Mouse (Mus musculus) myocyte (in vitro differentiated cells): Measurements from ENCODE around the gene Atg10. TPM values are rescaled to one million over a fixed set of nuclear protein-coding genes. Genes with fewer than 3 reads are reported as not detected.

Experiments
- H3K27me3 ChIP-seq: one replicate; pipeline ENCODE4 v1.6.1; 2011; ENCODE audit not compliant: control insufficient read depth, insufficient read depth, insufficient read length
- H3K36me3 ChIP-seq: one replicate; pipeline ENCODE4 v1.6.1; 2011; ENCODE audit not compliant: control insufficient read depth, insufficient read depth
- H3K4me2 ChIP-seq: one replicate; pipeline ENCODE4 v1.6.1; 2011; ENCODE audit warnings: low read depth, control low read depth
- H3K4me3 ChIP-seq: one replicate; pipeline ENCODE4 v1.5.1; 2011; ENCODE audit warnings: mild to moderate bottlenecking, control low read depth, moderate library complexity
- H3K79me2 ChIP-seq: one replicate; pipeline ENCODE4 v1.6.1; 2011; ENCODE audit not compliant: control insufficient read depth, insufficient read depth
- H3ac ChIP-seq: one replicate; pipeline ENCODE4 v1.6.1; 2011; ENCODE audit not compliant: control insufficient read depth, insufficient read length
- CEBPB ChIP-seq: IDR thresholded peaks from 2 replicates; pipeline ENCODE4 v1.6.1; 2011; ENCODE audit warnings: mild to moderate bottlenecking, moderate library complexity; ENCODE audit not compliant: poor library complexity, insufficient read depth, severe bottlenecking
- E2F4 ChIP-seq: IDR thresholded peaks from one replicate; pipeline ENCODE4 v1.6.1; 2011; ENCODE audit warnings: mild to moderate bottlenecking, control low read depth, moderate library complexity; ENCODE audit not compliant: insufficient read depth
- MAX ChIP-seq: IDR thresholded peaks from one replicate; pipeline ENCODE4 v1.6.1; 2011; ENCODE audit warnings: low read depth, mild to moderate bottlenecking, control low read depth
- MYOD1 ChIP-seq, 3 experiments: IDR thresholded peaks; one replicate each; pipeline ENCODE4 v1.6.1; 2011; ENCODE audit warnings: control low read depth in 2 of 3, low read depth in 2 of 3, mild to moderate bottlenecking in 2 of 3, moderate library complexity in 1 of 3; ENCODE audit not compliant: insufficient read length in 2 of 3, control insufficient read depth in 1 of 3
- MYOG ChIP-seq, 3 experiments: IDR thresholded peaks; one replicate each; pipeline ENCODE4 v1.6.1; 2011; ENCODE audit warnings: control low read depth in 2 of 3, low read depth in 2 of 3, mild to moderate bottlenecking in 2 of 3; ENCODE audit not compliant: insufficient read length in 2 of 3, control insufficient read depth in 1 of 3, insufficient read depth in 1 of 3
- POLR2A ChIP-seq: IDR thresholded peaks from one replicate; pipeline ENCODE4 v1.6.1; 2011; ENCODE audit warnings: low read depth, mild to moderate bottlenecking, control low read depth, moderate library complexity; ENCODE audit not compliant: insufficient read length
- POLR2AphosphoS2 ChIP-seq: IDR thresholded peaks from one replicate; pipeline ENCODE4 v1.6.1; 2011; ENCODE audit warnings: low read depth, control low read depth; ENCODE audit not compliant: insufficient read length
- REST ChIP-seq: IDR thresholded peaks from one replicate; pipeline ENCODE4 v1.6.1; 2011; ENCODE audit warnings: mild to moderate bottlenecking, control low read depth, moderate library complexity; ENCODE audit not compliant: insufficient read depth, insufficient read length
- SRF ChIP-seq: IDR thresholded peaks from one replicate; pipeline ENCODE4 v1.6.1; 2011; ENCODE audit warnings: low read depth; ENCODE audit not compliant: control insufficient read depth, insufficient read length
- TCF12 ChIP-seq: IDR thresholded peaks from one replicate; pipeline ENCODE4 v1.6.1; 2011; ENCODE audit warnings: mild to moderate bottlenecking, control low read depth; ENCODE audit not compliant: poor library complexity, insufficient read depth, severe bottlenecking
- TCF3 ChIP-seq: IDR thresholded peaks from one replicate; pipeline ENCODE4 v1.6.1; 2011; ENCODE audit warnings: low read depth, control low read depth; ENCODE audit not compliant: insufficient read length
- USF1 ChIP-seq: IDR thresholded peaks from one replicate; pipeline ENCODE4 v1.6.1; 2011; ENCODE audit warnings: low read depth, mild to moderate bottlenecking, control low read depth, moderate library complexity
- polyA plus RNA-seq: library from polyadenylated mRNA; unstranded; fragments of >200 nt; fragmentation: generic; extraction: Trizol; gene quantifications from one replicate; pipeline ENCODE4 v1.2.1, GENCODE M21; 2012; ENCODE audit warnings: missing spikeins

Gene Atg10
- polyA plus RNA-seq, 1 experiment: 5.9 TPM

GRCm38 (mm10) chr13:91156949-91157348 is 66.8 kb downstream of the Atg10 start:
- Histone ChIP-seq H3K4me3 (no peak overlapping the region), H3K27me3 (no peaks in the 10 kb centered on the region), H3K79me2 (no peaks in the 10 kb centered on the region), H3ac (no peak overlapping the region), H3K36me3 (no peaks in the 10 kb centered on the region), H3K4me2 (no peak overlapping the region)
- TF ChIP-seq CEBPB (no peak), REST (no peak), TCF3 (no peak)

GRCm38 (mm10) chr13:91156308-91156707 is 67.5 kb downstream of the Atg10 start:
- TF ChIP-seq E2F4: no peak
- TF ChIP-seq TCF12: no peak
- TF ChIP-seq POLR2AphosphoS2: no peak
- TF ChIP-seq MAX: no peak
- no peak for TF ChIP-seq TCF3
- no peak for TF ChIP-seq MYOD1 (IDR thresholded peaks at IDR 0.05; ENCODE audit: control insufficient read depth in 1 of 3, insufficient read length in 2 of 3, low read depth in 2 of 3)
- no peak for TF ChIP-seq MYOG (IDR thresholded peaks at IDR 0.05; ENCODE audit: control insufficient read depth in 1 of 3, insufficient read depth in 1 of 3, insufficient read length in 2 of 3, low read depth in 2 of 3)
- TF ChIP-seq REST: no peak
- TF ChIP-seq SRF: no peak
- TF ChIP-seq POLR2A: no peak
- no peak for TF ChIP-seq CEBPB
- TF ChIP-seq USF1: no peak

GRCm38 (mm10) chr13:91155429-91156207 is 68.2 kb downstream of the Atg10 start:
- no peaks in the 10 kb centered on the region for H3K36me3 ChIP-seq
- H3K4me2 ChIP-seq: no peak overlapping the region
- H3ac ChIP-seq: no peak overlapping the region
- no peaks in the 10 kb centered on the region for H3K79me2 ChIP-seq
- TF ChIP-seq SRF (no peak), E2F4 (no peak), TCF3 (no peak), MAX (no peak), REST (no peak), TCF12 (no peak), POLR2AphosphoS2 (no peak), MYOD1 (IDR thresholded peaks at IDR 0.05; ENCODE audit: control insufficient read depth in 1 of 3, insufficient read length in 2 of 3, low read depth in 2 of 3) (no peak), POLR2A (no peak), MYOG (IDR thresholded peaks at IDR 0.05; ENCODE audit: control insufficient read depth in 1 of 3, insufficient read depth in 1 of 3, insufficient read length in 2 of 3, low read depth in 2 of 3) (no peak), USF1 (no peak), CEBPB (no peak)
- no peak overlapping the region for H3K4me3 ChIP-seq
- H3K27me3 ChIP-seq: no peaks in the 10 kb centered on the region

More at GRCm38 (mm10) chr13:91156308-91156707, 67.5 kb downstream of the Atg10 start:
- Histone ChIP-seq H3ac (no peak overlapping the region), H3K79me2 (no peaks in the 10 kb centered on the region), H3K27me3 (no peaks in the 10 kb centered on the region), H3K4me3 (no peak overlapping the region), H3K4me2 (no peak overlapping the region), H3K36me3 (no peaks in the 10 kb centered on the region)

- no peak overlapping the region for H3ac ChIP-seq
- H3K27me3 ChIP-seq: no peaks in the 10 kb centered on the region
- no peak for TF ChIP-seq E2F4
- no peak for TF ChIP-seq TCF3
- no peak for TF ChIP-seq TCF12
- no peak for TF ChIP-seq POLR2AphosphoS2
- TF ChIP-seq MYOD1 (IDR thresholded peaks at IDR 0.05; ENCODE audit: control insufficient read depth in 1 of 3, insufficient read length in 2 of 3, low read depth in 2 of 3): no peak
- TF ChIP-seq CEBPB: no peak
- no peak for TF ChIP-seq MAX
- no peak for TF ChIP-seq POLR2A
- TF ChIP-seq MYOG (IDR thresholded peaks at IDR 0.05; ENCODE audit: control insufficient read depth in 1 of 3, insufficient read depth in 1 of 3, insufficient read length in 2 of 3, low read depth in 2 of 3): no peak
- TF ChIP-seq USF1: no peak
- TF ChIP-seq SRF: no peak
- TF ChIP-seq REST: no peak
These were observed 69.1 kb downstream of the Atg10 start for GRCm38 (mm10) chr13:91154622-91155021.

GRCm38 (mm10) chr13:91136337-91136736 is 87.4 kb downstream of the Atg10 start:
- TF ChIP-seq CEBPB (no peak), TCF12 (no peak), POLR2AphosphoS2 (no peak), USF1 (no peak)
- Histone ChIP-seq H3K79me2 (no peaks in the 10 kb centered on the region), H3K4me3 (no peak overlapping the region), H3ac (no peak overlapping the region), H3K4me2 (no peak overlapping the region), H3K27me3 (no peaks in the 10 kb centered on the region), H3K36me3 (no peaks in the 10 kb centered on the region)

More at GRCm38 (mm10) chr13:91154622-91155021, 69.1 kb downstream of the Atg10 start:
- H3K36me3 ChIP-seq: no peaks in the 10 kb centered on the region
- H3K4me2 ChIP-seq: no peak overlapping the region
- no peaks in the 10 kb centered on the region for H3K79me2 ChIP-seq
- H3K4me3 ChIP-seq: no peak overlapping the region
